Mouse (Mus musculus) cerebellum, adult 11 months (tissue): ENCODE measurements around the gene Gm11444.
A peak's percentile ranks its signal among the peaks of the same experiment; 100 is the strongest.

Source experiments
- DNase-seq: peaks from one replicate; pipeline ENCODE4 v3.0.0; 2022

Gm11444 gene

GRCm38 (mm10) chr11:85835001-85835752 lies 15.0 kb downstream of the Gm11444 start:
- no peak for DNase-seq

GRCm38 (mm10) chr11:85834386-85834931 lies 15.7 kb downstream of the Gm11444 start:
- no peak for DNase-seq

GRCm38 (mm10) chr11:85833761-85834385 lies 16.3 kb downstream of the Gm11444 start:
- no peak for DNase-seq

- no peak for DNase-seq
Observed at GRCm38 (mm10) chr11:85833081-85833521, 17.0 kb downstream of the Gm11444 start.

DNA sequence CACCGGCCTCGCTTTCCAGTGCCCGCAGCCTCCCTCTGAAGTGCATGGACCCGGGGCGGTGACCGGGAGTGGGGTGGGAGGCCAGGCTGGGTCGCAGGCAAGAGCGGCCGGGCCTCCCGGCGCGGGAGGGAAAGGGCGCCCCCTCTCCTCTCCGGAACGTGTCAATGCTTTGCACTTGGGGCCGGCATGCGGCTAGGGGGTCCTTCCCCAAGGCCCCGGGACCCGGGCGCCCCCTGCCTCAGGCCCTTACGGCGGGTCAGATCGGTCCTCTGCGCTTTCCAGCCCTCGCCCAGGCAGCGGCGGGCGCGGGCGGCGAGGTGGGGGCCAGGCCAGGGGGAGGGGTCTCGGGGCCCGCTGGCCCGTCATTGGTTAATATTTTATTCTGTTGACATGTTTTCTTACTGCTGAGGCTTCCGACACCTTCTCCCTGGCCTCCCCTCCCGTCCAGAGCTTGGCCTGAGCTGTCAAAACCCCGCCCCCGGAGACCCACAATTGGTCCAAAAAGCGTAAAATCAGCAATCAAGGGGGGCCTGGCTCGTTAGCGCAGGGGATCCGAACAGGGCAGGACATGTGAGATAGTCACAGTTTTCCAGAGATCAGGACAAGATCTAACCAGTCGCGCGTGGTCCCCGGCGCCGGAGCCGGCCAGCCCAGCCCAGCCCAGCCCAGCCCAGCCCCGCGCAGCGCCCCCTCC lies 17.8 kb downstream of the Gm11444 start, which contains the start of gene Tbx2:
Tbx2 (plus strand) TSS at position 321 of the 694 bp plus-strand sequence.
- no peak for DNase-seq

- no peak for DNase-seq
Observed at GRCm38 (mm10) chr11:85831656-85832230, 18.4 kb downstream of the Gm11444 start.

DNA sequence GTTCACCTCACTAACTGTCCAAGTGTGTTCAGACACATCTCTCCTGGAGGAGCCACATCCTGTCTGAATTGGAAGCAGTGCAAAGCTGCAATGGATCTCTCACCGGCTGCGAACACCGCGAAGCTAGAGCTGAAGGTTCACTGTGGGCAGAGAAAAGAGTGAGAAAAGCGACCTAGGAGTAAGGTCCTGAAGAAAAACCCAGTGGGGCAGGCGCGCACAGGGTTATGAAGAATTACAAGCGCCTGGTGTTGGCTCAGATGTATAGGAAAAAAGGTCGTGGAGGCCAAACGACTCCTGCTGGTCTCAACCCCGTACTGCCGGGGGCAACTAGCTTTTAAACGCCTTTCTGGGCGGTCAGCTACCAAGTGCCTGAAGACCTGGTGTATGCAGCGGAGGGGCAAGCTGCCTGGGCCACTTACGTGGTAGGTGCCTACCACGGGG lies 19.2 kb downstream of the Gm11444 start:
- no peak for DNase-seq

DNA sequence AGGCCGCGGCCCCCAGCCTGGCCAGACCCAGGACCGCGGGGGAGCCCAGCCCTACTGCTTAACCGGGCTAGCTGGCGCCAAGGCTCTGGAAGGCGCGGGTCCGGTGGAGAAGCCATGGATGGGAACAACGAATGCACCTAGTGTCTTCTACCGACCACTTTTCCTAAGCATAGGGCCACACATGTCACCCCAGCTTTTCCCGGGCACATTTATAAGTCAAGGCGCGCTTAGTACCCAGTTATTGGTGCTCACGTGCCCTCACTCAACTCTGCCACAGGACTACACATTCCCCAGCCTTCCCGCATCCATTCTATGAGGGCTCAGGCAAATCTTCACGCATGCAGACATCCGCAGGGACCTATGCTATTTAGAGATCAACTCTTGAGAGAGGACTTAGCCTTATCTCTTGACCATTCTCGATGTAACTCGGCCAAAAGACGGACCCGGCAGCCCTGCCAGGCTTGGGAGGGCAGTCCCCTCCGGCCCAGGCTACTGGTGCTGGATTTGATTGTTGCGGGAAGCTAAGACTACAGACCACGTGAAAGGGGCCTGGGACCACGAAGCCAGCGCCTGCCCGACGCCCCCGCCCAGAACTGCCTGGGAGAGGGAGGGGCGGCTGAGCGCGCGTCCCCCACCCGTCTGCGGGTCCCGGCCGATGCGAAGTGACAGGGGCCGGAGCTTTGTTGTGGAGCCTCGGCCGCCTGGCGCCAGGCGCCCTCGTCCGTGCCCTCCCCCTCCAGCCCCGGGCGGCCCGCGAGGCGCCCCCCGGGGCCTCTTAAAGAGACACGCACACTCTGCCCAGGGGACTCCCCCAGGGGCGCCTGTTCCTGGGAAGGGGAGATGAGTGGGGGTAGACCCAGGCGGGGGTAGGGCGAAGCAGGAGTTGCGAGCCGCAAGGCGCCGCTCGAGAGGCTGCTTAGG lies 20.4 kb downstream of the Gm11444 start:
- DNase-seq = no peak

DNA sequence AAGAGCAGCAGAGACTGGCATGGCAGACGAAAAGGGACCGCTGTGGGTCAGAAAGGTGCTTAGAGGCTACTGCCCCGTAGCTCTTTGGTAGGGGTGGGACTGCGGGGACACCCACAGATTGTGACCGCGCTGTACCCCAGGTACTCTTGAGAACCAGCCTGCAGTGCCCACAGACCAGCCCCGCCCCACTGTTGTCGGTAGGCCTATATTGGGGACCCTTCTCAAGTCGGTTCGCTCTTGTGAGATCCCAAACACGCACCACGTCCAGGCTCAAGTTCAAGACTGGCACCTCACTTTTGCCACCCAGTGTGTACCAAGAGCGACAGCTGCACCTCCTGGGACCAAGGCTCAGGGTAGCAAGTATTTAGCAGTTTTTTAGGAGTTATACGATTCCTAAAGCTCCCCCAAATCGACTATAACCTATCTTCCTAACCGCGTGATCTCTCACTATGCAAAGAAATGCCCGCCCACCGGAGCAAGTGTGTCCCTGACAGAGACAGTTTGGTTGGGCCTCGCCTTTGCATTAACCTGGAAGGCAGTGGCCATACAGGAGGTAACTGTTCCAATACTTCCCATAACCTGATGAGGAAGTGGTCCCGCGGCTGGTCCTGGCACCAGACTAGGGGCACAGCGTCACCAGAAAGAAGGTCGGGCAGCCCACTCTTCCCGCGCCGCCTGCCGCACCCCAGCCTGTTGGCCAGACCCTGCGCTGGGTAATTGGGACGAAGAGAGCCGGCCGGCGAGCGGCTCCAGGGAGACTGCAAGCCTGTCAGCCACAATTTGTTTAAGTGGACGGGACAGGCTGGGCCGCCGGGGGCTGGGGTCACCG lies 21.2 kb downstream of the Gm11444 start:
- DNase-seq = no peak

DNA sequence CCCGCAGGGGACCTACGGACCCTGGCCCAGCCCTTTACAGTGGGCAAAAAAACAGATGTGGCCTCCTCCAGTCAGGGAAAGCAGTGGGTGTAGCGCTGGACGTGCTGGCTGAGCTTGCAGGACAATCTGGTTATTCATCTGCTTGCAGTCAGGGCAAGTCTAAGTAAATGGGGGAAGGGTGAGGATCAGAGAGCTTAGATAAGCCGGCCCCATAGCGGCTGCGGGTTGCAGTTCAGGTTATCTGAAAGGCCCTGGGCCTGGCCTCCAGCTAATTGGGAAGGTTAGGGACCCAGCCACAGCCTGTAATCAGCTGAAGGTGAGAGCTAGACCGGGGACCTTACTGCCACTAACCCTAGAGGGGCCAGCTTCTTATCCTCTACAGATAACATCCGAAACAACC lies 22.8 kb downstream of the Gm11444 start:
- DNase-seq = no peak

DNA sequence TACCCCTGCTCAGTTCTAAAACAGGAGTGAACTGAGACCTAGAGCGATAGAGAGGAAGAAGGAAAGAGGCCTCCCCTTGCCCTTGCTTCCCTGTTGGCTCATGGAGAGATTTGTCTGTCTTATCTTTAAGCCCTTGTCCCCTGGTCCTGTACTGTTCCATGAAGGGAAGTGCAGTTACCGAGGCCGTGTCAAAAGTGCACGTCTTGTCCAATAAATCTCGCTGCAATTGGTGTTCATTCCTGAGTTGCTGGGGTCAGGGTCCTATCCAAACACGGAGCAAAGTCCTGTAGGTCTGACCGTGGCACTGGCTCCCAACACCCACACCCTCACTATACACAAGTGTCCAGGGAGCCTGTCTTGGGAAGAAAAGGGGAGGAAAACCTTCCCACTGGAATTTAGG lies 24.3 kb downstream of the Gm11444 start:
- no peak for DNase-seq

GRCm38 (mm10) chr11:85825031-85825430 lies 25.1 kb downstream of the Gm11444 start:
- DNase-seq = no peak

- DNase-seq = no peak
Observed at GRCm38 (mm10) chr11:85823794-85824193, 26.3 kb downstream of the Gm11444 start.

DNA sequence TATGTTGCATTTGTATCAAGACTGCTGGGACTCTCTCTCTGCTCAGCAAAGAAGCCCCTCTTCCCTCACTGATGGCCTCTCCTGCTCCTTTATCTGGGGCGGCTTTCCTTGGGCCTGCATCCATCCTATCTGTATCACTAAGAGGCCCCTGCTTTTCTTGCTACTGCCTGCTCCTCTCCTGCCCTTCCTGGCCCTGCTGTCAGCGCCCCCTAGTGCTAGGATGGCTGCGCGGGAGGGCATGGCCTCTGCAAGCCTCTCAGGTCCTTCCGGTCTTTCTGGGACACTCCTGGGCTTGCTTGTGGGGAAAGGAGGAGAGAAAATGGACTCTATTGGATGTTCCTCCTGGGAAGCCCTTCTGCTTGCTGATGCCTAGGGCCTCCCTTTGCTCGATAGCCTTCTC lies 27.0 kb downstream of the Gm11444 start:
- peak; percentile 42 for DNase-seq

DNA sequence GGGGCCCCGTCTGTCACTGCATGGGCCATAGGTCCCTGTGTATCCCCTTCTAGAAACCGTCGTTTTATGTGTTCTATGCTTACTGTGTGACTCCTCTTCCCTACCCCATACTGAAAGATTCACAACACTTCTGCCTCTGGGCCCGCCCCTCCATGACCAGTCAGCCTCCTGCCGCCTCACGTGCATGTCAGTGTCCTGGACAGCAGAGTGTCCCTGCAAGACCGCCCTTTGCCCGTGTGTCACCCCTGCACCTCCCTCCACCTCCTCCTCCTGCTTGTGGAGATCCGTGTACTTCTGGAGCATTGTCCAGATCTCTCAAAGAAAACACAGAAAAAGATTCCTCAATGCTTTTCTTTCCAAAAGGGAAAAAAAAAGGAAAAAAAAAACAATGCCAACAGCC lies 28.5 kb downstream of the Gm11444 start:
- no peak for DNase-seq

DNA sequence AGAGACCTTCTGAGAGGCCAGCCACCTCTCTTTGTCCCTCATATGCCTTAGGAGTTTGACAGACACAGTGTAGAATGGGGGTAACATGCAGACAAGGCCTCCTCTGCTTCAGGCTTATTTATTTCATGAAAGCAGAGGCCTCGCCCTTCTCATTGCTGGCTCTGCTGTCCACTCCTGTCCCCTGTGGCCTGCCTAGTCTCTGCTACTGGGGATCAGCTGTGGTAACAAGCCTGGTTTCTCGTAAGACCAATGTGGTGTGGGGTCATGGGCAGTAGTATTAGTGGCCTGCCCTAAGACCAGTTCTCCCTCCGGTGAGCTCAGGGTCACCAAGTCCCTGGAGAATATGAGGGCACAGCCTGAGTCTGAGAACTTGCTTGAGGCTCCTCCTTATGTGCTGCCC lies 29.2 kb downstream of the Gm11444 start:
- DNase-seq = no peak

GRCm38 (mm10) chr11:85818401-85818800 lies 31.7 kb downstream of the Gm11444 start:
- no peak for DNase-seq

DNA sequence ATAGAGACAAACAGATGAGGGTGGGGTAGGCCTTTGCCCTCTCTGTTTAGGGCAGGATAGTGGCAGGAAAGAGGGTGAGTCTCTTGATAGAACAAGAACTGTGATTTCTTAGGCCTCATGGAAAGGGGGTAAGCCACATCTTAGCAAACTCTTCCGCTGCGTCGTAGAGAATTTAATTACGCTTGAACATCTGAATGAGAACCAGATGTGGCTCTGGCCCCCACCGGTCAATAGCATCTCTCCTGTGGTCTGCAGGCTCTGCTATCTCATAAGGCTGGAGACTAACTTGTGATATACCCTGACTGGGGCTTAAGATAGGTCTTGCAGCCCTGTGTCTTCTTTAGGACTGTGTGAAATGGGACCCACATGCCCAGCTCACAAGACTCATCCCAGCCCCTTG lies 33.7 kb downstream of the Gm11444 start:
- DNase-seq = no peak

DNA sequence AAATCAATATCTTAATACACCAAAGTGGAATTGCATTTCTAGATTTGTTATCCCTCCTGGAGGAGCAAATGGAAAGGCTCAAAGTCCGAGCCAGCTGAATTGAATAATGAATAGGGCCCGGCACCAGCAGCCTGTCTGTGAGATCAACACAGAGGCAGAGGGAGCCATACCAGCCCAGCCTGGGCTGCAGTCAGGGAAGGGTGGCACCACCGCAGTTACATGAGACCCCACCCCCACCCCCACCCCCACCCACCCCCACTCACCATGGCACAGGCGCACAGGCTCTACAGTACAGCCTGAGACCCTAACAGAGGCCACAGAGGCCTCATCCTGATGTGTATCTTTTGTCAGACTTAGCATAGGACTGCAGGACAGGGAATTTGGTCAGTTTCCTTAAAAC lies 35.5 kb downstream of the Gm11444 start:
- DNase-seq = no peak

GRCm38 (mm10) chr11:85812201-85812966 lies 37.7 kb downstream of the Gm11444 start:
- no peak for DNase-seq
